Mouse (Mus musculus): ENCODE data around the gene Rasgef1b.

Gene Rasgef1b

DNA sequence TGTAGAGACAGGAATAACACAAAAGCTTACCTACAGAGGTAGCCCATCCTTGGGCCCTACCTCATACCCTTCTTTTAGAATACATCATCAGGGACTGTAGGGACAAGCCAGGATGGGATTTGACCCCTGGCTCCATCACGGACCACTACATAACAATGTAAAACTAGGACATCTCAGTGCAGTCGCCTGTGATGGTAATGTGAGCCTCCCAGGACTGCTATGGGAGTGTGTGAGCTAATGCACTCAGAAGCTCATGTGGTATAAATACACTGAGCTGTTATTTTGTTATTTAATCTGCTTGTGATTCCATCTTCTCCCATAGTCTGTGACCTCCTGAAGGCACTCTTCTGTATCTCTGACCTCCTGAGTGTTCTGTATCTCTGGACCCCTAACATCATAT is 432.5 kb downstream of the Rasgef1b start:
- DNase-seq (ENCODE audit: low read depth, low spot score) = no peak

- no peak for DNase-seq (ENCODE audit: low read depth, low spot score)
Measured at GRCm38 (mm10) chr5:99292287-99292851, 436.5 kb downstream of the Rasgef1b start.

GRCm38 (mm10) chr5:99291084-99291830 is 437.6 kb downstream of the Rasgef1b start:
- DNase-seq (ENCODE audit: low read depth, low spot score) = no peak

- peak; percentile 54 for DNase-seq (ENCODE audit: low read depth, low spot score)
Measured at GRCm38 (mm10) chr5:99288262-99288661, 440.6 kb downstream of the Rasgef1b start.

DNA sequence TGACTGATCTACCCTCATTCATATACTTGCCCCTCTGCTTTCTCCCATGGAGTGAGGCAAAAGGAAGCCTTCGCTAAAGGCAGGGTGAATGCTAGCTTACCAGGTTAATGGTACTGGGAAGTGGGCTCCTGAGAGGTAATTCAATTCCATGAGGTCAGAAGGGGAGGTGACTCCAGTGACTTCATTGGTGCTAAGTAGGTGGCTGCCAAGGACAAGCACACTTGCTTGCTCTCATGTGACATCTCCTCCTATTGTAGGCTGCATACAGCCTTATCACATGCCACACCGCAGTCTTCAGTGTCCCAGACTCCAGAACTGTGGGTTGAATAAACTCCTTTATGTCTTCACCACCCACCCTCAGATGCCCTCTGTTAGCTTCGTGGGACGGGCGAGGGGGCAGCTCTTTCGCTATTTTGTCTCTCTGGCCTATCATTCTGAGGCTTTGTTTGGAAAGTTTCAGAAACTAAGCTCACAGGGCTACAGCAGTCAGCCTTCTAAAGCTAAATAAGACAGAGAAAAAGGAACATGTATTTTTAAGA is 441.1 kb downstream of the Rasgef1b start:
- DNase-seq (ENCODE audit: low read depth, low spot score) = no peak

GRCm38 (mm10) chr5:99286575-99286974 is 442.3 kb downstream of the Rasgef1b start:
- no peak for DNase-seq (ENCODE audit: low read depth, low spot score)

GRCm38 (mm10) chr5:99286024-99286423 is 442.8 kb downstream of the Rasgef1b start:
- no peak for DNase-seq (ENCODE audit: low read depth, low spot score)

DNA sequence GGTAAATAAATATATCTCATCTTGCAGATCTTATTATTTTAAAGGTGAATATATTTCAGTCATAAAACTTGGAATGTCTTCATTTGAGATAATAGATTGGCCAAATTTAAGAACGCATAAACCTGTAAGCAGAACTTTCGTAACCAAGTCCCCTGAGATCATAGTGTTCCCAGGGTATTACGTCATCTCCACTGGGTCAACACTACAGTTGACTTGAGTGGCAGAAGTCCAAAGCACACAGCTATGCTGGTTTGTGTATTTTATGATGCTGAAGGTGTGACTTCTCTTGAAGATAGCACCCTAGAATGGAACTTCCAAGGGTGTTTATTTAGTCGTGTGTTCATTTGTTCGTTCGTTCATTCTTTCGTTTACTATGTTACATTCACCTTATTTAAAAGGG is 444.5 kb downstream of the Rasgef1b start:
- no peak for DNase-seq (ENCODE audit: low read depth, low spot score)

DNA sequence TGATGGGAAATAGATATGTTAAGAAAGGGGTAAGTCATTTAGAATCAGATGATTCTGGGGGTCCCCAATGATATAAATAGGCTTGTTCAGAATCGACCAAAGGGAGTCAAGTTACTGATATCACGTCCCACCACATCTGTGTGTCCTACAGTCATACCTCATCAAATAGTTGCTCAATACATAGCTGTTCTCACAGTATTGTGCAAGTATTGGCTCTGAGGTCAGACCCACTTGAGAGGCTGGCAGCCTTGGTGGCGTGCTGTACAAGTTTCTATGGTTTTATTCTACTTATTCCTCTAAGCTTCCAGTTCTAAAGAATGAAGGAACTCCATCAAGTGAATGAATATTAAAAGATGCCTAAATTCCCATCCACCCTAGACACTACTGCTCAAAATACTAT is 445.2 kb downstream of the Rasgef1b start:
- DNase-seq (ENCODE audit: low read depth, low spot score) = no peak

- no peak for DNase-seq (ENCODE audit: low read depth, low spot score)
Measured at GRCm38 (mm10) chr5:99280536-99280935, 448.3 kb downstream of the Rasgef1b start.

DNA sequence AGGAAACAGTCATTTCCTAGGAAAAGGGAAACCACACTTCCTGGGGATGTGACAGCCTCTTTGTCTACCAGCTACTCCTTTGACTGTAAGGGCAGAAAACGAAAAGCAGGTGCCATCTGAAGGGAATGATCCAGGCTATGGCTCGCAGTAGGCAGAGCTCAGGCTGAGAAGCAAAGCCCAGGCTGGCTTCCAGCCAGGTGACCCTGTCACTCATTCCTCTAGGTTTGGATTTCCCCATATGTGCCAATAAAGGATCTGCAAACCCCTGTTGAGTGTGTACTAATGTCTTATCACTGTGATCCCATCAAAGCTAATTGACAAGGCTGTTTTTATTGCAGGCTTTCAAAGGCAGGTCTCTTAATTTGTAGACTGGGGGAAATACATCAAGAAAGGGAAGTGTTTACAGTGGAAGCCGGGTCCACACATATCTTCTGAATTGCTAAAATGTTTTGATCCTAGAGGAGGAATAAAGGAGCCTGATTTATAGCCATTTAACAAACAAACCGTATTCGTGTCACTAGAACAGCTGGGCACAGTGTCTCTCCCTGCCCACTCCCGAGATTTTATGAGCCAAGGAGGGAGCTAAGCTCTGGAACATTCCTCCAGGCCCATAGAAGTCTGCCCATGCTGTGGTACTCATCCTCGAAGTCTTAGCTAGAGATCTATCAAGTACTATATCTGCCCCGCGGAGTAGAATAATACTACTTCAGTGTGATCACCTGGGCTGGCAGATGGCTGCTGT is 449.7 kb downstream of the Rasgef1b start:
- no peak for DNase-seq (ENCODE audit: low read depth, low spot score)

DNA sequence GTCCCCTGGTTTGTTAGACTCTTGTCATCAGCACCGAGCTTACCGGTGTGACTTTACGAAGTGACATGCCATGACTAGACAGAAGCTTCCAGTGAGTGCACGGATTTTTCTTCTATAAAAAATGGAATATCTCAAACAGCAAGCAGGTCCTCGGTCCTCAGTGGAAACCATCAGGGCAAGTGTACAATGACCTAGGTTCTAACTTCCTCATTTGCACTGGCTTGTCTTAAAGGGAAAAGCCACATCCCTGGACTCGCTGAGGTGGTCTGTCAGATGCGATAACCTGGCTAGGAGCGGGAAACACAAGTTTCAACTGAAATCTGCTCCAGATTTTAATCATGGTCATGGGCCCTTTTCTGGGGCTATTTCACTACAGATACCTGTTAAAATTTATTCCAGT is 450.5 kb downstream of the Rasgef1b start:
- DNase-seq (ENCODE audit: low read depth, low spot score) = no peak

GRCm38 (mm10) chr5:99277536-99277935 is 451.3 kb downstream of the Rasgef1b start:
- DNase-seq (ENCODE audit: low read depth, low spot score) = no peak

GRCm38 (mm10) chr5:99274119-99274563 is 454.7 kb downstream of the Rasgef1b start:
- DNase-seq (ENCODE audit: low read depth, low spot score) = no peak

- no peak for DNase-seq (ENCODE audit: low read depth, low spot score)
Measured at GRCm38 (mm10) chr5:99271531-99271930, 457.3 kb downstream of the Rasgef1b start.

- no peak for DNase-seq (ENCODE audit: low read depth, low spot score)
Measured at GRCm38 (mm10) chr5:99269131-99269530, 459.7 kb downstream of the Rasgef1b start.

DNA sequence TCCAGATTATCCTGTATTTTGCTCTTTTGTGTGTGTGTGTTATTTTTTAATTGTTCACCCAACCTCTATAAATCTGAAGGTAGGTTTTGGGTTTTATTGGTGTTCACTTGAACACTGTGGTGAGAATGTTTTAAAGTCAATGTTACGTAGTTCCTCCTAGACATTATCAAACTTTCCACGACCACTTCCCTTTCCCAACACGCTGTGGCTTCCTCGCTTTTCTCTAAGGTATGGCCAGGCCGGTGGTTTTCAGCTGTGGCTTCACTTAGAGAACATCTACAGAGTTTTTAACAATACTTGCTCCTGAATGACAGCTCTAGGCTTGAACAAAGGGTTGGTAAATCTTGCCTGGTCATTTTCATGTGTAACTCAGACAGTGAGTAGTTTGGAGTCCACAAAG is 461.5 kb downstream of the Rasgef1b start:
- DNase-seq (ENCODE audit: low read depth, low spot score) = no peak

DNA sequence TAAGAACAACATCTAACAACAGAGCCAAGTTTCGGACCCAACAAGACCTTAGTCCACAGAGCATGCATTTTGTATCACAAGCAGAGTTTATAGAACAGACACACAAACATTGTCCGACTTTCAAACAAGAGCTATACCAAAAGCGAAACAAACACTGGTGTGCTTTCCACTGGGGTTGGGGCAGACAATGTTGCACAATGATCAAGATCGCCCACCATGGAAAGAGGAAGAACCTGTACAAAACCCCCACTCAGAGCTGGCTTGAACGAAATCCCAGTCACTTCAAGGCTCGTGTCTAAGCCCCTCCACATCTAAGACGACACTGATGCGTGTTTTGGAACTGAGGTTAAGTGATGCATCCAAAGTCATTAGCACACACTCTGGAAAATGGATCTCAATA is 462.6 kb downstream of the Rasgef1b start:
- no peak for DNase-seq (ENCODE audit: low read depth, low spot score)

DNA sequence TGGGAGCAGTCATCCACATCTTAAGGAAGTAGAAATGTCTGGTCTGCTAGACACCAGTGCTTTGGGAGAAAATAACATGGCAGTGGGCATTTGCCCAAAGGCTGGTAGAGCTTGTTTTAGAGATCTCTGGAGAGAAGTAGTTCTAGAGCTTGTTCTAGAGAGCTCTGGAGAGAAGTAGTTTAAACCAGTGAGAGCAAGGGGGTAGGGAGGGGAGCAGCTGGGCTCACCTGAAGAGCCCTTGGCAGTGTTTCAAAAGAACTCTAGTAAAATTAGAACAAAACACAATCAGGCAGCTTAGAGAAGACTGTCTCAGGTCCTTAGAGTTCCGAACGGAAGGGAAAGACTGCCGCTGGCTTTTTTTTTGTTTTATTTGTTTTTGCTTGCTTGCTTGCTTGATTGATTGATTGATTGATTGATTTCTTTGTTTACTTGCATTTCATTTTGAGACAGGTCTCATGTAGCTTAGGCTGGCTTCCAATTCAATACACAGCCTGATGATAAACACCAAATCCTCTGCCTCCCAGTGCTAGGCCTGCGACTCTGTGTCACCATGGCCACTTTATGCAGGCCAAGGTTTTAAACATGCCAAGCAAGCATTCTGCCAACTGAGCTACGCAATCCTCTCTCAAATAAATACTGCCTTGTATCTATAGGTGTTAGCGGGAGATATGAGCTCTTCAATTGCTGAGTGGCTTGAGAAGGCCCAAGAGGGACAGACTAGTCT is 466.5 kb downstream of the Rasgef1b start:
- no peak for DNase-seq (ENCODE audit: low read depth, low spot score)

- no peak for DNase-seq (ENCODE audit: low read depth, low spot score)
Measured at GRCm38 (mm10) chr5:99261121-99261724, 467.6 kb downstream of the Rasgef1b start.

DNA sequence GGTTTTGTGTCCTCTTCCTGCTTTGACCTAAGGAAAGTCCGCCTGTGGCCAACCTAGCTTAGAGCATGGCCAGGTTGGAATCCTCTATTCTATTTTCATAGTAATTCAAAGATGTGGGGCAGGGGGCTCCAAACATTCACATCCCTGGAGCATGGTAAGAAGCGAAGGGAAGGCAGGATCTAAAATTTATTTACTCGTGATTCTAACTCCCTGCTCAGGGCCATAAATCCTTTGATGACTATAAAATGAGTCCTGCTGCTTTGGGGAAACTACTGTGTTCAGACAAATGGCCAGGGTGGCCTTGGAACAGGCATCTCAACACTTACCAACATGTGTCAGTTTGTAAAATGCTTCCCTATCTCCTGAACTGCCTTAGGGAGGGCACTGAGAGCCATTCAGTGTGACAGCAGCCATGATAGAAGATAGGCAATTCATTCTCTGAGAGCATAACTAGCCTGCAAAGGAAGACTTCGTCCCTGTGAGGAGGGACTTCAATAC is 470.8 kb downstream of the Rasgef1b start:
- no peak for DNase-seq (ENCODE audit: low read depth, low spot score)

Measured in R1 (cell line).